Mouse (Mus musculus): ENCODE measurements around the gene Ttpal. TPM values are rescaled to one million over a fixed set of nuclear protein-coding genes. Genes with fewer than 3 reads are reported as not detected.

Gene Ttpal
- polyA plus RNA-seq, 1 experiment: 63.2 TPM

DNA sequence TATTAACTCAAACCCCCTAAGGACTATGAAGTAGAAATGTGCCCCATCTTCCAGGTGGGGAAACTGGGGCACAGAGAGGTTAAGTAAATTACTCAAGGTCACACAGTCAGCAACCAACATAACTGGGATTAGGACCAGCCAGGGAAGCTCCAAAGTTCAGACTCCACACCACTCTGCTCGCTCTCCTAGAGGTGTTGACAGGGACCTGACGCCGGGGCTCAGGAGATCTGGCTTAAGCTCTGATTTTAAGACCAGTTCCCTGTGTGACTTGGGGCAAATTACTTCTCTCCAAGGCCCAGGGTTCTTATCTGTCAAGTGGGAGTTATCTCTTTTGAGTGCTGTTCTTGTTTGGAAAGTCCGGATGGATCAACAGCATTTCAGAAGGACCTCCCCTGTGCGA, 42.9 kb upstream of the Ttpal start:
- 94% methylated on average over 5 of the region's 5 CpGs for WGBS
- Histone ChIP-seq H3K36me3 (ENCODE audit: control insufficient read depth, insufficient read depth, low read length) (no peaks in the 10 kb centered on the region), H3K4me1 (replicated peaks; ENCODE audit: control insufficient read depth, insufficient read depth, low read length) (no peaks in the 10 kb centered on the region), H3K4me3 (ENCODE audit: control insufficient read depth, insufficient read depth, low read length) (no peak overlapping the region), H3K27me3 (ENCODE audit: control insufficient read depth, insufficient read depth, low read length) (no peaks in the 10 kb centered on the region), H3K27ac (ENCODE audit: control insufficient read depth, insufficient read depth, low read length) (no peak overlapping the region)
- DNase-seq: no peak
- TF ChIP-seq POLR2A (IDR thresholded peaks at IDR 0.05; ENCODE audit: control insufficient read depth, extremely low read depth, insufficient read depth, low read length, poor library complexity): no peak
- no peak for TF ChIP-seq CTCF (IDR thresholded peaks at IDR 0.05; ENCODE audit: borderline replicate concordance, control insufficient read depth, extremely low read depth, insufficient read depth, low read length, poor library complexity)

- H3K27me3 ChIP-seq (ENCODE audit: control insufficient read depth, insufficient read depth, low read length): no peaks in the 10 kb centered on the region
- no peaks in the 10 kb centered on the region for H3K36me3 ChIP-seq (ENCODE audit: control insufficient read depth, insufficient read depth, low read length)
- H3K4me3 ChIP-seq (ENCODE audit: control insufficient read depth, insufficient read depth, low read length): no peak overlapping the region
- no peak overlapping the region for H3K27ac ChIP-seq (ENCODE audit: control insufficient read depth, insufficient read depth, low read length)
- no peak for DNase-seq
- TF ChIP-seq POLR2A (IDR thresholded peaks at IDR 0.05; ENCODE audit: control insufficient read depth, extremely low read depth, insufficient read depth, low read length, poor library complexity) (no peak), CTCF (IDR thresholded peaks at IDR 0.05; ENCODE audit: borderline replicate concordance, control insufficient read depth, extremely low read depth, insufficient read depth, low read length, poor library complexity) (no peak)
- WGBS: 95% methylated on average over 3 of the region's 3 CpGs
- no peaks in the 10 kb centered on the region for H3K4me1 ChIP-seq (replicated peaks; ENCODE audit: control insufficient read depth, insufficient read depth, low read length)
Observed at GRCm38 (mm10) chr2:163560247-163560646, 41.9 kb upstream of the Ttpal start.

DNA sequence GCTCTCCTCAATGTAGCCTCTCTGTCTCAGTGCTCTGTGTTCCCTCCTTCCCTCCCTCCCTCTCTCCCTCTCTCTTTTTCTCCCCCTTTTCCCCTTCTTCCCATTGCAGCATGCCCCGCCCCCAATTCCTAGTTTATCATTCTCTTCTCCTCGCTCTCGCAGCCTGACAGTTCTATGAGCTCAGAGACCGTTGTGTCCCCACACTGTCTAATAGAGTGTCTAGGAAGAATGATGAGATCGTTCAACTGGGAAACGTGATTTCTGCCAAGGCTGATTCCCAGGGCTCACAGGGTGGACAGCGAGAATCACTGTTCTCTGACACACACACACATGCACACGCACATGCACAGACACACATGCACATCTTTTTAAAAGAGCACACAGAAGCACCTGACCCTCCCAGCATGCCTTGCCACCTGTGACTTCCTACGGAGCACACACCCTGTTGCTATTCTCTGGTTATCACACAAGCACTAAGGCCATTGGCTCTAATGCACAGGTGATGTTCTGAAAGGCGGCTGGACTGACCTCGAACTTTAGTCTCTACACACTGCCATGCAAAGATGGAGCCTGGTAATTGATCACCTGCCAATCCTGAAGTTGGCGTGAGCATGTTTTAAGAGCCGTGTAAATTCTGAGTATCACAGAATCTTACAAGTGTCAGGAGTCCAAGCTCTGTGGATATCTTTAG, 40.7 kb upstream of the Ttpal start:
- WGBS: 93% methylated on average over 13 of the region's 13 CpGs
- no peak overlapping the region for H3K4me3 ChIP-seq (ENCODE audit: control insufficient read depth, insufficient read depth, low read length)
- no peak for DNase-seq
- H3K36me3 ChIP-seq (ENCODE audit: control insufficient read depth, insufficient read depth, low read length): no peaks in the 10 kb centered on the region
- no peak overlapping the region for H3K27ac ChIP-seq (ENCODE audit: control insufficient read depth, insufficient read depth, low read length)
- H3K27me3 ChIP-seq (ENCODE audit: control insufficient read depth, insufficient read depth, low read length): no peaks in the 10 kb centered on the region
- no peak for TF ChIP-seq CTCF (IDR thresholded peaks at IDR 0.05; ENCODE audit: borderline replicate concordance, control insufficient read depth, extremely low read depth, insufficient read depth, low read length, poor library complexity)
- no peak for TF ChIP-seq POLR2A (IDR thresholded peaks at IDR 0.05; ENCODE audit: control insufficient read depth, extremely low read depth, insufficient read depth, low read length, poor library complexity)
- no peaks in the 10 kb centered on the region for H3K4me1 ChIP-seq (replicated peaks; ENCODE audit: control insufficient read depth, insufficient read depth, low read length)

- H3K4me3 ChIP-seq (ENCODE audit: control insufficient read depth, insufficient read depth, low read length): no peak overlapping the region
- no peaks in the 10 kb centered on the region for H3K27me3 ChIP-seq (ENCODE audit: control insufficient read depth, insufficient read depth, low read length)
- H3K36me3 ChIP-seq (ENCODE audit: control insufficient read depth, insufficient read depth, low read length): no peaks in the 10 kb centered on the region
- TF ChIP-seq POLR2A (IDR thresholded peaks at IDR 0.05; ENCODE audit: control insufficient read depth, extremely low read depth, insufficient read depth, low read length, poor library complexity) (no peak), CTCF (IDR thresholded peaks at IDR 0.05; ENCODE audit: borderline replicate concordance, control insufficient read depth, extremely low read depth, insufficient read depth, low read length, poor library complexity) (no peak)
- WGBS: 56% methylated on average over 8 of the region's 8 CpGs
- no peak for DNase-seq
- H3K27ac ChIP-seq (ENCODE audit: control insufficient read depth, insufficient read depth, low read length): no peak overlapping the region
- no peaks in the 10 kb centered on the region for H3K4me1 ChIP-seq (replicated peaks; ENCODE audit: control insufficient read depth, insufficient read depth, low read length)
Observed at GRCm38 (mm10) chr2:163564646-163565045, 37.5 kb upstream of the Ttpal start.

DNA sequence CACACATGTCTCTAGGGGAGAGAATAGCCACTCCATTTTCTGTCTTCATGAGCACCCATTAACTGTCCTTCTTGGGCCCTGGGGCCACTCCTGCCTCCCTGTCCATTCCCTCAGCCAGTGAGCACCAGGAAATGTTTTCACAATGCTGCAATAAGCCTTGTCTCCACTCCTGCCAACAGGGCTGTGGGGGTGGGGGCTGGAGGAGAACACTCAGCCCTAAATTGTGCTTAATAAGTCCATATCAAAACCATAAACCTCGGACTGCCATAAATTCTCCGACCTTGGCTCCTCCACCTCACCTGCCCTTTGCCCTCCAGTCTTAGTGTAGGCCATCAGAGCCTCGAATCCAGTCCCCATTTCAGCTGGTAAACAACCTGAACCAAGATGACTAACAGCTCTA, 27.8 kb upstream of the Ttpal start:
- no peak overlapping the region for H3K4me3 ChIP-seq (ENCODE audit: control insufficient read depth, insufficient read depth, low read length)
- H3K27ac ChIP-seq (ENCODE audit: control insufficient read depth, insufficient read depth, low read length): no peak overlapping the region
- H3K36me3 ChIP-seq (ENCODE audit: control insufficient read depth, insufficient read depth, low read length): no peaks in the 10 kb centered on the region
- DNase-seq: no peak
- 94% methylated on average over 3 of the region's 3 CpGs for WGBS
- TF ChIP-seq POLR2A (IDR thresholded peaks at IDR 0.05; ENCODE audit: control insufficient read depth, extremely low read depth, insufficient read depth, low read length, poor library complexity) (no peak), CTCF (IDR thresholded peaks at IDR 0.05; ENCODE audit: borderline replicate concordance, control insufficient read depth, extremely low read depth, insufficient read depth, low read length, poor library complexity) (no peak)
- peaks cover 4% of the 10 kb centered on the region; the same call in 1 of the 2 replicates for H3K4me1 ChIP-seq (replicated peaks; ENCODE audit: control insufficient read depth, insufficient read depth, low read length)
- no peaks in the 10 kb centered on the region for H3K27me3 ChIP-seq (ENCODE audit: control insufficient read depth, insufficient read depth, low read length)

- no peak overlapping the region for H3K27ac ChIP-seq (ENCODE audit: control insufficient read depth, insufficient read depth, low read length)
- H3K36me3 ChIP-seq (ENCODE audit: control insufficient read depth, insufficient read depth, low read length): no peaks in the 10 kb centered on the region
- DNase-seq: no peak
- 40% methylated on average over 11 of the region's 11 CpGs for WGBS
- H3K4me3 ChIP-seq (ENCODE audit: control insufficient read depth, insufficient read depth, low read length): no peak overlapping the region; the same call in 1 of the 2 replicates
- TF ChIP-seq POLR2A (IDR thresholded peaks at IDR 0.05; ENCODE audit: control insufficient read depth, extremely low read depth, insufficient read depth, low read length, poor library complexity) (no peak), CTCF (IDR thresholded peaks at IDR 0.05; ENCODE audit: borderline replicate concordance, control insufficient read depth, extremely low read depth, insufficient read depth, low read length, poor library complexity) (no peak)
- no peaks in the 10 kb centered on the region for H3K27me3 ChIP-seq (ENCODE audit: control insufficient read depth, insufficient read depth, low read length)
- H3K4me1 ChIP-seq (replicated peaks; ENCODE audit: control insufficient read depth, insufficient read depth, low read length): peaks cover 4% of the 10 kb centered on the region; the same call in 1 of the 2 replicates
Observed at GRCm38 (mm10) chr2:163575248-163575647, 26.9 kb upstream of the Ttpal start.
